Mouse (Mus musculus) thymus, postnatal 36 days (tissue): ENCODE data around the gene Tesk2.

Source experiments
- DNase-seq, 2 experiments: peaks; one replicate each; pipeline ENCODE4 v3.0.0; 2022; ENCODE audit warnings: mixed read lengths in 2 of 2

The Tesk2 gene

GRCm38 (mm10) chr4:116721098-116721628, 415 bp downstream of the Tesk2 start:
- no peak for DNase-seq

GRCm38 (mm10) chr4:116722230-116722629, 1.5 kb downstream of the Tesk2 start:
- no peak for DNase-seq

- no peak for DNase-seq
Observed at GRCm38 (mm10) chr4:116725444-116725843, 4.7 kb downstream of the Tesk2 start.

DNA sequence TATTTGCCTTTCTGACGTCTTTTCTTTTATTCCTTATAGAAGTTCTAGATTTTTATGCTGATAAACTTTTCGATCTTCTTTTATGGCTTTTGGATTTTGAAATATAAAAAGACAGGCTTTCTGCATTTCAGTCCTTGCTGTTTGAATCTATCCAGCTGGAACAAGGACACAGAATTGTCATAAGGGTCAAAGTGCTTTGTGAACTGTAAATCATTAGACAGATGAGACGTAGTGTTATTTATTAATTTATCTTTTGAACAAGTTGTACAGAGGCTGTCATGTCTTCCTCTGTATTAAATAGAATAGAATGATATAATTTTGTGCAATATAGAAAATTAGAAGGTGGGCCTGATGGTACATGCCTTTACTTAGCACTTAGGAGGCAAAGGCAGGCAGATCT, 6.7 kb downstream of the Tesk2 start:
- DNase-seq, result no peak

DNA sequence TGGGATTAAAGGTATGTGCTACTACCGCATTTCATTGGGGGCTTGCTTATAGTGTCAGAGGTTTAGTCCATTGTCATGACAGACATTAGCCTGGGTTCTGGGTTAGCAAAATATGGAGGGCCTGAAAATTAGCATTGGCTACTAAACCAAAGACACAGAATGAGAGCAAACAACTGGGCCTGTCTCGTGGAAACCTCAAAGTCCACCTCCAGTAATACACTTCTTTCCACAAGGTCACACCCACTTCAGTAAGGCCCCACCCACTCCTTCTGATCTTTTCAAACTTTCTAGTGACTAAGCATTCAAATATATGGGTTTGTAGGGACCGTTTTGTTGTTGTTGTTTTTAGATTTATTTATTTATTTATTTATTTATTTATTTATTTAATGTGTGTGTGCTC, 8.8 kb downstream of the Tesk2 start:
- no peak for DNase-seq

DNA sequence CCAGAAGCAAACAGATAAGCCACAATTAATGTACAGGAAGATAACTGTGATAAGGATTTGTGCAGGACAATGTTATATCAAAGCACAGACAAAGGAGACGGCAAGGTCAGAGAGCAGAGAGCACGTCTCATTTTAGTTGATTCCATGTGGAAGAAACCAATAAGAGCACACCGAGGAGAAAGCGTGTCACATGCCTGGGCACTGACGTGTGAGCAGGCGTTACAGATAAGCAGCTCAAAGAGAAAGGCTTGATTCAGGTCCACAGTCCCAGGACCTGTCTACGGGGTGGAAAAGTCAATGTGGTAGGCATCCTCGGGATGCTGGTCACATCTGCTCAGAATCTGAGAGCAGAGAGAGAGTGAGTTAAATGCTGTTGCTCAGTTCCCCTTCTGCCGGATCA, 10.3 kb downstream of the Tesk2 start:
- DNase-seq, result no peak

GRCm38 (mm10) chr4:116732355-116732754, 11.6 kb downstream of the Tesk2 start:
- DNase-seq, result no peak

DNA sequence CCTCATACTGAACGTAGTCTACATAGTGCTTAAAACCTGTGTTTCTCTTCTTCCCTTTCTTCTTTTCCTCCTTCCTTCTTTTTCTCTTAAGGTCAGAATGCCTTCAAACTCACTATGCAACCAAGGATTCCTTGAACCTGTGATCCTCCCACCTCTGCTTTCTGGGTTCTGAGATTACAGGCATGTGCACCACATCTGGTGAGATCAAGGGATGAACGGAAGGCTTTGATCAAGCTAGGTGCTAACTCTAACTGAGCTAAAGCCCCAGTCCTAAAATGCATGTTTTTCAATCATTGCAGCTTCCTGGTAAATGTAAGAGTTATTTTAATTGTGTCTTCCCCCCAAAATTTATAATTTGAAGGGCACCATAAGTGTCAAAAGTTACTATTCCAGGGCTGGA, 14.2 kb downstream of the Tesk2 start:
- no peak for DNase-seq

GRCm38 (mm10) chr4:116738972-116739751, 18.4 kb downstream of the Tesk2 start:
- DNase-seq, result no peak

- no peak for DNase-seq
Observed at GRCm38 (mm10) chr4:116749750-116750149, 29.0 kb downstream of the Tesk2 start.

DNA sequence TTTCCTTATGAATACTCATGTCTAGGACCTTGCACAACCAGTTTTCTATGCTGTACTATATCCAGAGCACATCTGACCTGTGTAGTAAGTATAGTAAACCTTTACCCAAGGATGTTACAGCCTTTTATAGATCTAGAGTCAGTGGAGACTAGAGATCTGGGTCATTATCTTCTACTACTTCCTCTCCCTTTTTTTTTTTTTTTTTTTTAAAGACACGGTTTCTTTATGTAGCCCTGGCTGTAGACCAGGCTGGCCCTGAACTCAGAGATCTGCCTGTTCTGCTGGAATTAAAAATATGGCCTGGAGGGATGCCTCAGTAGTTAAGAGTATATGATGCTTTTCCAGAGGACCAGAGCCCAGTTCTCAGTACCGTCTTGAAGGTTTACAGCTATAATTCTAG, 41.2 kb downstream of the Tesk2 start:
- no peak for DNase-seq

GRCm38 (mm10) chr4:116764001-116764400, 43.3 kb downstream of the Tesk2 start:
- no peak for DNase-seq

DNA sequence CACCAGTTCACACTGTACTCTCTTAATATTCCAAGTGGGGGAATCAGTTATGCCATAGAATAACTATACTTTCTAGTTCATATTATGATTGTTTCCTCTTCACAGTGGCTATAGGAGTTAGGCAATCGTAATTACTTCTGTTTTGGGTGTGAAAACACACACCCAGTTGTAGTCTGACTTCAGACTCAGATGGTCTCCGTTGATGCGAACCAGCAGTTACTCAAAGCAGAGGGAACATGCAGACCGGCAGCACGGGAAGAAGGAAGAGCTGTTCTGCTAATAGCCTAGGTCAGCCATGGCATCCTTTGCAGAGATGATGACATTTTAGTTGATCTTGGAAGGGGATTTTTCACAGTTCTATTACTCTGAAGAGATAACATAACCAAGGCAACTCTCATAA, 47.8 kb downstream of the Tesk2 start:
- DNase-seq, result no peak

GRCm38 (mm10) chr4:116769060-116769459, 48.3 kb downstream of the Tesk2 start:
- DNase-seq, result no peak

GRCm38 (mm10) chr4:116776391-116776790, 55.6 kb downstream of the Tesk2 start:
- DNase-seq, result no peak

- no peak for DNase-seq
Observed at GRCm38 (mm10) chr4:116777079-116777478, 56.3 kb downstream of the Tesk2 start.

DNA sequence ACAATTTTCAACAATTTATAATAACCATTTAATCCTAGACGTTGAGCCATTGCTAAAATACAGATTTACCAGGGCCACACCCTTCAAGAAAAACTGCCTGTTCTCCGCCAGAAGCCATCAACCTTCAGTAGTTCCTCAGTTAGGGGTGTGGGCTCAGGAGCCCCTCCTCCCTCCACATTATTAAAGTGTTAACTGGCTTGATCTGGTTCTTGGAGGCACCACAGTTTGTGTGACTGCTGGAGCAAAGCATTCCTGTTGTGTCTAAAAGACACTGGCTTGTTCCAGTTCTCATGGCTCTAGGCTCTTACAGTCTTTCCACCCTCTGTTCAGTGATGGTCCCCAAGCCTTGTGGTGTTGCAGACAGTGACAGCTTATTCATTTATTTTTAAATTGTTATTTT, 59.8 kb downstream of the Tesk2 start:
- DNase-seq, result no peak

- DNase-seq, result no peak
Observed at GRCm38 (mm10) chr4:116781366-116781765, 60.6 kb downstream of the Tesk2 start.

DNA sequence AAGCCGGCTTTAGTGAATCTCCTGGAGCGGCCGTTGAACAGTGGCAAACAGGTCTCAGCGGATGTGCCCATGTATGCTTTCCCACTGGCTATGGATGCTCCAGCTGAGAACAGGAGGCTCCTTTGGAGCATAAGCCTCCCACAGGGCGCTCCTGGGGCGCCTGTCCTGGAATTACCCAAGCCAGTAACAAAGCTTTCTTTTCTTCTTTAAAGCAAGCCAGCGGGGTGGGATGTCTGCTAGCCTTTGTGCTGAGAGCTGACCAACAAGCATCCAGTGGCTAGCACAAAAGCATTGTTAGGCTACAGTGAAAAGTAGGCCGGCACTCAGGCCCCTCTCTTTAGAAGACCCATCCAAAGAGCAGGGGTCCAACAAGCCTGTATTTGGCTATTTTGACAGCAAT, 61.4 kb downstream of the Tesk2 start:
- no peak for DNase-seq

DNA sequence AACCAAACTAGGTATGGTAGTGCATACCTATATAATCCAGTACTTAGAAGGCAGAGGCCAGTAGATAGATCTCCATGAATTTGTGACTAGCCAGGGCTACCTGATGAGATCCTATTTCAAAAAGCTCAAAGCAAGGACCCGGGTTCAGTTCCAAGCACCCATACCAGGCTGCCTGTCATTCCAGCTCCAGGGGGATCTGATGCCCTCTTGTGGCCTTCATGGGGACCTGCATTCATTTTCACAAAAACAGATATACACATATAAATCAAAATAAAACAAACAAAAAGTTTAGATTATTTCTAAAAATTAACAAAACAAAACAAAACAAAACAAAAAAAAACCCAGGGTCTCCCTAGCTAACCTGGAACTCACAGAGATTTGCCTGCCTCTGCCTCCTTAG, 65.8 kb downstream of the Tesk2 start:
- no peak for DNase-seq

DNA sequence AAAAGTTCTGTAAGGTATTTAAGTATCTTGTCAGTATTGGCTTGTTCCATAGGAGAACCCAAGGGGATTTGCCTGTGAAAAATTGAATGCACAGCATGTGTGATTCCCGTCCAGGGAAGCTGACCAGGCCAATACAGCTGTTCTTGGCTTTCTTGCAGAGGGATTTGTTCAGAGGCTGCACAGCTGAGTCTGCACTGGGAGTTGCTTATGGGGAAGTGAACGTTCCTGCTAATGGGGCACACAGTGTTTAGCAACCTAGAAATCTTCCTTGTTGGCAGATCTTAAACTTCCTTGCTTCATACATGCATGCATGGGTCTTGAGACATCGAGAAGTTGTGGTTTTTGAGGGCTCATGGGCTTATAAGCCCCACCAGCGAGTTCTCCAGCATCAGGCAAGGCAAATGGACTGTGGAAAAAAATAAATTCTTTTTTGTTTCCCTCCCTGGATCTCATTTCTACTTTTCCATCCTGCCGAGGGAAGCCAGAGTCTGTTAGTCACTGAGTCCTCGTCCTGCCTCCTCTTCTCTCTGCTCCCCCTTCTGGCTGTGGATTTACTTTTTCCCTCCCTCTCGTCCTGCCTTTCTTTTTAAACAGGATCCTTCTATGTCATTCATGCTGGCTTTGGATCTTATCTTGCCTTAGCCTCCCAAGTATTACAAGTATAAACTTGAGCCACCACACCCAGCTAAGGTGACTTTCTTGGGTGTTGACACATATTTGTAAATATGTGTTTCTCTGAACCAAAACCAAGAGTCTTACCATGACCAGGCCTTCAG, 67.4 kb downstream of the Tesk2 start:
- no peak for DNase-seq

DNA sequence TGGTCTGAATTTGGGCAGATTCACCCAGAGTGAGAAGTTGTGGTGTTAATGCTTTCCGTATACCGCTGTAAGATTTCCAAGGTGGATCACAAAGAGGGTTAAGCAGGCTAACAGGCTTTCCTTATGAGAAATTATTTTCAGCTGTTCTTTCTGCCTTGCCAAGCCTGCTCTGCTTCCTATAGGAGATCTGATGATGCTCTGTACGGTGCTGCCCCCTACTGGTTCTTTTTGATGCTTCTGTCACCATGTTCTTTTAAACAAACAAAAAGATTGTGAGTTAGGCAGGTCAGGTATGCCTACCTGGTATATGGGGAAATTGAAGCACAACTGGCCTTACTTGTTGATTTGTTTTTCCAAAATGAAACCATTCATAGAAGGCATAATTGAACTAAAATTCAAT, 68.2 kb downstream of the Tesk2 start:
- DNase-seq, result peak; percentile 58 to 65

GRCm38 (mm10) chr4:116792453-116792852, 71.7 kb downstream of the Tesk2 start:
- no peak for DNase-seq

GRCm38 (mm10) chr4:116794273-116794672, 73.5 kb downstream of the Tesk2 start:
- no peak for DNase-seq
